Mouse (Mus musculus) mature B cell (primary cell): Measurements from ENCODE around the gene Kank3.

Source experiments
- in situ Hi-C: fragments of 300-500 bp; cut with MboI; formaldehyde crosslinking; loops from 2 replicates; pipeline ENCODE4 v1.14.3; 2019

Gene Kank3

DNA sequence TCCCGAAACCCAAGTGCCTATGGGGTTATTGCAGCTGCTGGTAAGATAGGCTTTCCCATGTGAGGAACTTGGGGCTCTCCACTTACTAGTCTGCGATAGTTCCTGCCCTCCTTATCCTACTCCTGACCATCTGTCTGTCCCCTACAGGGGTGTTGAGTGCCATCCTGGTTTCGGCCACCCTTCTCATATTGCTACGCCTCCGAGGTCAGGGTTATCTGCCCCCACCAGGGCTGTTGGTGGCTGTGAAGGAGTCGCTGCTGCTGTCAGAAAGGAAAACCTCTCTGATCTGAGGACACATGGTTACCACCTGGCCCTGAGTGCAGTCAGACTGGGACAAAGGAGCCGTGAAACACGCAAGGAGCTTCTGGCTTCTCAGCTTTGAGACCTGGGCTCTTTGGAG, 37.8 kb downstream of the Kank3 start:
- in situ Hi-C loops = no loop called here

DNA sequence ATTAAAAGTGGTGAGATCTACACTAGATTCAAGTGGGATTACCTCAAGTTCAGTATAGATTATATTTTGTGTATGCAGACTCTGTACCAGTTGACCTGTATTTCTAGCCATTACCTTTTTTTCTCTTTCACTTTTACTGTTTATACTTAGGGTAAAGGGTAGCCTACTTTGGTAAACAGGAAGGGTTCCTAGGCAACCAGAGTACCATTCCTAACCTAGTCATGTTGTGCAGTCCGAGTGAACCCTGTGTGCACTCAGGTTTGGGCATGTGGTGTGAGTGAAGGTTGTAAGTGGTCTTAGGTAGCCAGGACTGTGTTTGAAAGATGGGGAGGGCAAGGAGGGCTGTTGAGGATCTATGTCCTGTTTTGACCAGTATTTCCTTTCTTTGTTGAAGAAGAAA, 41.0 kb downstream of the Kank3 start:
- in situ Hi-C loops = no loop called here

DNA sequence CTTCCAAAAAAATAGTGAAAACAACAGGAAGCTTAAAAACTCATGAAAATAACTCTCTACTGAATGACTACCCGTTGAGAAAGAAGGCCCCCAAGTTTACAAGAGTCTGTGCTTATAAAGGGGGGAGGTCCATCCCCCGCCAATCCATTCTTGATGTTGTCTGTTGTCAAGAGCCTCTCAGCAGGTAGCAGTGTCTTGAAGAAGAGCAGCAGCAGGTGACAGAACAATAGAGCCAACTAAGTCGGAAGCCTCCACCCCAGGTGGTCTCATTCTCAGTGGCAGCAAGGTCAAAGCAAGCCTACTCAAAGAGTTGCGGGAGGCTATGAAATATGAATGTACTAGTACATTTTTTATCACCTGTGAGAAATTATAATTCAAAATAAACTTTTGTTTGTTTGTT, 47.5 kb downstream of the Kank3 start:
- in situ Hi-C loops = no loop called here

DNA sequence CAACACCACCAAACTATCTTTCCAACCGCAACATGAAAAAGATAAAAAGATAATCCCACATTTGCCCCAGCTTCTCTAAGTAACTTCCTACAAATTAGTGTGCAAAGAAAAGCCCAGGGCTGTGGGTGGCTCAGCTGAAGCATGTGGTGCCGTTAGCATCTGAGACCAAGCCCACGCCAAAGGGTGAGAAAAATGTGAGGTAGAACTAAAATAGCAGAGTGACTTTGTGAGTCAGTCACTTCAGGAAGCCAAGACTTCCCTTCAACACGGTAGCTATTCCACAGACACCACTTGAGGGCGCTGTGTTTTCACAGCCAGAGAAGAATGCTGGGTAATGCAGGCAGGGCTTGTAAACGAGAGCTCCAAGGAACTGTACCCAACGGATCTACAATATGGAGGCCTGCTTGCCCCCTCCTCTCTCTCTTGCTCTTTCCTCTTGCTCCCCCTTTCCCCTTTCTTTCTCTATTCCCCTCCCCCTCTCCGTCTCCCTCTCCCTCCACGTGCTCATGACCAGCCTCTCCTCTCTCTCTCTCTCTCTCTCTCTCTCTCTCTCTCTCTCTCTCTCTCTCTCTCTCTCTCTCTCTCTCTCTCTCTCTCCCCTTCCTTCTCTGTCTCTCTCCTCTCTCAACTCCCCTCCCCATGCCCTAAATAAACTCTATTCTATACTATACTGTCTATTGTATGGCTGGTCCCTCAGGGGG, 55.2 kb downstream of the Kank3 start:
- in situ Hi-C loops = no loop called here
